Mouse (Mus musculus): Measurements from ENCODE around the gene Fmc1. TPM values are rescaled to one million over a fixed set of nuclear protein-coding genes. Genes with fewer than 3 reads are reported as not detected.
"Not testable (repeated sequence)": the region's sequence is repeated elsewhere in the genome, so short reads cannot be mapped to it uniquely, and the experiment has no call there.

Fmc1 gene
- polyA plus RNA-seq, 1 experiment from 2014 or later, result 193 TPM

DNA sequence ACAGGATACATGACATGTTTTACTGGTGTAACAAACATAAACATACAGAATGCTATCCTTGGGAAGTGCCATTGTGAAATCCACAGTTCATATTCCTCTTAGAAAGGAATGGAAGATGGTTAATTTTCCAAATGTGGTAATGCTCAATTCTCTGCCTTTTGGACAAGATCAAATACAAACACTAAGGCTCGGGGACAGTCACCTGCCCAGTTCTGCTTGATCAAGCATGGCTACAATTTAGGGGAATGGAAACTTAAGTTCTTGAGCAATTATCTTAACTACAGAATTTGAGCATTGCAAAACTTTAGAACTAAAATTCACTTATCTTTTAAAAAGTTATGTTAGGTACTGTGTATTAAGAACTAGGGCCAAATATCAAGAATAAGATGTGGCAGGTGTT is 2.5 kb downstream of the Fmc1 start:
- H3K9ac ChIP-seq, result peak overlapping the region; percentile 75
- H3K4me1 ChIP-seq (replicated peaks), result peaks cover 18% of the 10 kb centered on the region
- H3K27ac ChIP-seq (replicated peaks), result peak overlapping the region; percentile 94
- H3K4me2 ChIP-seq, result peak overlapping the region; percentile 58
- peaks cover 12% of the 10 kb centered on the region for H3K36me3 ChIP-seq
- H3K27me3 ChIP-seq, result no peaks in the 10 kb centered on the region
- peak overlapping the region; percentile 60 for H3K4me3 ChIP-seq
- ATAC-seq (ENCODE audit: low FRiP score, low read depth), result no peak
- 79% methylated on average over 1 of the region's 1 CpGs for WGBS
- no peaks in the 10 kb centered on the region for H3K9me3 ChIP-seq

DNA sequence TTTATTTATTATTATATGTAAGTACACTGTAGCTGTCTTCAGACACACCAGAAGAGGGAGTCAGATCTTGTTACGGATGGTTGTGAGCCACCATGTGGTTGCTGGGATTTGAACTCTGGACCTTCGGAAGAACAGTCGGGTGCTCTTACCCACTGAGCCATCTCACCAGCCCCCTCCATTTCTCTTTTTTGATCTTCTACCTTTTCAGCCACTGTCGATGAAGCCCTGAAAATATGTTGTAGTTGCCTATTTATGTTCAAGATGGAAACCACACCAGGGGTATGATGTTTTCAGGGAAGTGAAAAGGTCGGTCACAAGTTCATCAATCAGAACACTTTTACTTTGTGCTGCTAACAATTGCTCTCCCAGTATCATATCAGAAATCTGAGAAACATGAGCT is 10.8 kb downstream of the Fmc1 start:
- not testable (repeated sequence) for H3K4me1 ChIP-seq (replicated peaks); H3K27ac ChIP-seq (replicated peaks); H3K4me3 ChIP-seq; ATAC-seq (ENCODE audit: low FRiP score, low read depth); H3K9me3 ChIP-seq; H3K9ac ChIP-seq; H3K4me2 ChIP-seq; H3K27me3 ChIP-seq
- H3K36me3 ChIP-seq, result peaks cover 17% of the 10 kb centered on the region
- 98% methylated on average over 5 of the region's 5 CpGs for WGBS

GRCm38 (mm10) chr6:38547005-38547404 is 13.7 kb downstream of the Fmc1 start:
- H3K4me1 ChIP-seq (replicated peaks); H3K36me3 ChIP-seq; H3K27me3 ChIP-seq; H3K9ac ChIP-seq; ATAC-seq (ENCODE audit: low FRiP score, low read depth); H3K4me3 ChIP-seq; H3K9me3 ChIP-seq; H3K27ac ChIP-seq (replicated peaks); H3K4me2 ChIP-seq: not testable (repeated sequence)
- WGBS, result 93% methylated on average over 2 of the region's 2 CpGs

DNA sequence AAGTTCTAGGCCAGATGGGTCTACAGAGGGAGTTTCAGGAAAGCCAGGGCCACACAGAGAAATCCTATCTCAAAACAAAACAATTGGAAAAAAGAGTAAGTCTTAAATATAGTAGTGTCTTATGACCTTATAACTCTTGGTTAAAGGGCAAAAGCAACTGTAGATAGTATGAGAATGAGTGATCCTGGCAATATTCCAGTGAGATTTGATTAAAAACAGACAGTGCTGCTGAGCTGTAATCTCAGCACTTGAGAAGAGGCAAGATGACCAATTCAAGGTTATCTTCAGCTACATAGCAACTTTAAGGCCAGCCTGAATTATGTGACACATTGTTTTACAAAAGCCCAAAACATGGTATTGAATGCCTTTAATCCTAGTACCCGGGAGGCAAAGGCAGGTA is 14.4 kb downstream of the Fmc1 start:
- WGBS, result 84% methylated on average over 1 of the region's 1 CpGs
- ATAC-seq (ENCODE audit: low FRiP score, low read depth), result no peak
- peaks cover 9% of the 10 kb centered on the region for H3K4me1 ChIP-seq (replicated peaks)

DNA sequence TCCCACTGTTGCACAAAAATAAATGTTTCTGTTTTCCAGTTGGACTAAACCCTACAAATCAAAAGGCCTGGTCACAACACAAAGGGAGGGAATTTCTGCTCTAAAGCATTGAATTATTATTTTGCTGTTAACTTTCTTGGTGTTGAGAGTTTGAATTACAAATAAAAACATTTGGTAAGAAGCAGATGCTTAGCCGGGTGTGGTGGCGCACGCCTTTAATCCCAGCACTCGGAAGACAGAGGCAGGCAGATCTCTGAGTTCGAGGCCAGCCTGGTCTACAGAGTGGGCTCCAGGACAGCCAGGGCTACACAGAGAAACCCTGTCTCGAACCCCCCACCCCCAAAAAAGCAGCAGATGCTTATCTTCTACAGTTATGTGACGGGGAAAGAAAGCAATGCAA is 15.3 kb downstream of the Fmc1 start:
- 95% methylated on average over 7 of the region's 7 CpGs for WGBS

More for the DNA sequence above, 14.4 kb downstream of the Fmc1 start:
- no peaks in the 10 kb centered on the region for H3K36me3 ChIP-seq
- H3K4me3 ChIP-seq, result no peak overlapping the region
- no peaks in the 10 kb centered on the region for H3K27me3 ChIP-seq
- no peak overlapping the region for H3K9ac ChIP-seq
- no peaks in the 10 kb centered on the region for H3K9me3 ChIP-seq
- H3K4me2 ChIP-seq, result no peak overlapping the region
- H3K27ac ChIP-seq (replicated peaks), result no peak overlapping the region

GRCm38 (mm10) chr6:38549840-38550239 is 16.5 kb downstream of the Fmc1 start:
- H3K9me3 ChIP-seq; H3K9ac ChIP-seq; ATAC-seq (ENCODE audit: low FRiP score, low read depth); H3K27me3 ChIP-seq; H3K36me3 ChIP-seq: not testable (repeated sequence)
- Histone ChIP-seq H3K4me3 (peak overlapping the region; percentile 85), H3K4me1 (replicated peaks) (peaks cover 23% of the 10 kb centered on the region), H3K4me2 (peak overlapping the region; percentile 71), H3K27ac (replicated peaks) (peak overlapping the region; percentile 100)
- WGBS, result 88% methylated on average over 6 of the region's 6 CpGs

More for the DNA sequence above, 15.3 kb downstream of the Fmc1 start:
- not testable (repeated sequence) for H3K4me2 ChIP-seq; H3K27ac ChIP-seq (replicated peaks); H3K9ac ChIP-seq; H3K27me3 ChIP-seq; H3K36me3 ChIP-seq; H3K4me3 ChIP-seq; H3K9me3 ChIP-seq; ATAC-seq (ENCODE audit: low FRiP score, low read depth)
- peaks cover 12% of the 10 kb centered on the region for H3K4me1 ChIP-seq (replicated peaks)

DNA sequence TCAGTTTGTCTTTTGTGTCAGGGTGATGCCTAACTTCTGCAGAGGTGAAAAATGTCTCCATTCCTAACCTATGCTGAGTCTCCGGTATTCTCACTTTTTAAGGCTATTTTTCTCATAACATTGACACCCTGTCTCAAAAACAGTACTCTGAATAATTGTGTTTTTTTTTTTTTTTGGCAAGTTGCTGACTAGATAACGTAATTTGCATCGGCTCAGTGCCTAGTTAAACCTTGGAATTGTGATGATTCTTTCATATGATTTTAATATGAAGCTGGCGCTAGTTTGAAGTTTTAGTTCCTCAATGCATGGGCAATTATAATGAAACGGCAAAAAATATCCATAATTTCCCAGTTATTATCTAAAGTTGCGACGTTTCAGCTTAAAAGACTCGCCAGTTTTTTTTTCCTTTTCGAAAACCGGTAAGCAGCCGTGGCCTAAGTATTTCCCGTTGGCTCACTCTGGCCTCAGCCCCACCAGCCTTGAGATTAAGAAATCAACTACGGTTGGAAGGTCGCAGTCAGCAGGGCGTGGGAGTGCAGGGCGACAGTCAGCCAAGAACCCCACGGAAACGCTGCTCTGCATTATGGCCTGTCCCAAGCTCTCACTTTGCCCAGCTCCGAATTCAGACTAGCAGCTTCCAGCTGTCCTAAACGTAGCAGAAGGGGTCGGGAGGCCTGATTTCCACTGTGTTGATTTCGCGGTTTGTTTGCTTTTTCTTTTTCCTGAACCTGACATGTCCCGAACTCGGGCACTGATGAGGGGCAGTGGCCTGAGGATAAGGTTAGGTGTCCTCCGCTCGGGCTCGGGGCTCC is 17.2 kb downstream of the Fmc1 start:
- Histone ChIP-seq H3K9ac (peak overlapping the region; percentile 75), H3K9me3 (no peaks in the 10 kb centered on the region), H3K4me2 (peak overlapping the region; percentile 71), H3K4me3 (peak overlapping the region; percentile 85), H3K36me3 (no peaks in the 10 kb centered on the region), H3K27ac (replicated peaks) (peak overlapping the region; percentile 100), H3K27me3 (no peaks in the 10 kb centered on the region), H3K4me1 (replicated peaks) (peaks cover 24% of the 10 kb centered on the region)
- ATAC-seq (ENCODE audit: low FRiP score, low read depth), result peak; percentile 9
- WGBS, result 6% methylated on average over 28 of the region's 28 CpGs

DNA sequence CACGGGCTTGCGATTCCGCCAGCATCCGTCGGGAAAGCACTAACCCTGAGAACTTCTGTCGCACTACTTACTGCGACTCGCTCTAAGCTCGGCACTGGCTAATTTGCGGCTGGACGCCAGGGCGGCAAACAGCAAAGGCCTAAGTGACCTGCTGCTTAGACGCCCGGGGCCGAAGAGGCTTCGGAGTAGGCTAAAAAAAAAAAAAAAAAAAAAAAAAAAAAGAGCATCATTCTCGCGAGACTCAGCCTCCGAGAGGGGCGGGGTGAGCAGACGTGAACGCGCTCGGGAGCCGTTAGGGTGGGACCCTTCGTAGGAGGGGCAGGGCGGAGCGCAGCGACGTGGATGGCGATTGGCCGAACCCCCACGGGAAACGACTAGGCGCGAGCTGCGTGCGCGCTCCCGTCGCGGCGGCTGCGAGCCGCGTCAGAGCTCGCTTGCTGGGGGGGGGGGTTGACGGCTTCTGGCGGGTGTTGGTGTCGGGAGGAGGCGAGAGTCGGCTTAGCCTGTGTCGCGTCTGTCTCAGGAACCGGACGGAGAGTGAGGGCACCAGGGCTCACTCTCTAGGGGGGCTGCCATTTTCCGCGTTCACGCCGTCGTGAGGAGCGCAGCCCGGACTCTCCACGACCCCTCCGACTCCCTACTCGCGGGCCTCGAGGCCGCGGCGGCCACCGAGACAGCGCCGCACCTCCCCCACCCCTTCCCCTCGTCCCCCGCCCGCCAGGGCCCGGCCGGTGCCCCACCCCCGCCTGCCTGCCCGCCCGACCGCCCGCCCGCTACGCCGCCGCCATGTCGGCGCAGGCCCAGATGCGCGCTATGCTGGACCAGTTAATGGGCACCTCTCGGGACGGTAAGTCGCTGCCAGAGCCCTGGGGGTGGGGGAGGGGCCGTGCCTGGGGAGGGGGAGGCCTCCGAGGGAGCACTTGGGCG is 18.0 kb downstream of the Fmc1 start, which contains the start of gene Luc7l2:
TSS of gene Luc7l2 (plus strand) at position 273 of the 927 bp plus-strand sequence.
- under 1% methylated on average over 89 of the region's 98 CpGs for WGBS
- no peaks in the 10 kb centered on the region for H3K27me3 ChIP-seq
- H3K27ac ChIP-seq (replicated peaks), result peak within 1 kb of the TSS; percentile 100
- H3K9me3 ChIP-seq, result no peaks in the 10 kb centered on the region
- peaks cover 30% of the 10 kb centered on the region for H3K4me1 ChIP-seq (replicated peaks)
- peak within 1 kb of the TSS; percentile 85 for H3K4me3 ChIP-seq
- peak within 1 kb of the TSS; percentile 71 for H3K4me2 ChIP-seq
- peak within 1 kb of the TSS; percentile 81 for H3K9ac ChIP-seq
- H3K36me3 ChIP-seq, result no peaks in the 10 kb centered on the region
- peak; percentile 89 for ATAC-seq (ENCODE audit: low FRiP score, low read depth)

DNA sequence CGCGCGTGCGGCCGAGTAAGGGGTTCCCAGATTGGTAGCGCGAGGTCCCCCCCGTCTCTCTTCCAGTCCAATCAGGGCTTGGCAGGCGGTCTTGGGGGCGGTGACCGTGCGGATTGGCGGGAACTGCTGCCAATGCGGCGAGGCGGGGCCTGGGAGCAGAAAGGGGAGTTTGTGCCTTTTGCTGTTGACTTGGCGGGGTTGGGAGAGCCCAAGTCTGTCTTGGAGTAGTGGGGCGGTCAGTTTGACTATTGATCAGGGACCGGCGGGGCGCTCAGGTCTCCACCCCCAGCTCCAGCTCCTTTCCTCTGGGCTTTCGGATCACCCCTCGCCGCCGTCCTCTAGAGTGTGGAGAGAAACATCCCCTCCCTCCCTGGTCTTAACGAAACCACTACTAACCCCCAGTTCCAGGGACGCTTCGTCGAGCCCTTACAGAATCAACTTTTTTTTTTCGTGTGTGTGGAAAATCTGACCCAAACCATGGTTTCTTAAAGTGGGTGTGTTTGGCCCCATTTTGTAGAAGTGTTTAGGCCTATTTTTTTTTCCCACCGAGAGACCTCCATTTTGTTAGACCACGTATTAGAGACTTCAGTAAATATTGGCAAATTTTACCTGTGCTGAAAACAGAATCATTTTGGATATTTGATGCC is 18.8 kb downstream of the Fmc1 start:
- Histone ChIP-seq H3K27ac (replicated peaks) (peak overlapping the region; percentile 100), H3K4me2 (peak overlapping the region; percentile 69), H3K4me1 (replicated peaks) (peaks cover 31% of the 10 kb centered on the region), H3K4me3 (peak overlapping the region; percentile 85), H3K9me3 (no peaks in the 10 kb centered on the region), H3K27me3 (no peaks in the 10 kb centered on the region), H3K9ac (peak overlapping the region; percentile 81), H3K36me3 (no peaks in the 10 kb centered on the region)
- 0% methylated on average over 32 of the region's 32 CpGs for WGBS
- ATAC-seq (ENCODE audit: low FRiP score, low read depth), result peak; percentile 95

GRCm38 (mm10) chr6:38552636-38553000 is 19.3 kb downstream of the Fmc1 start:
- Histone ChIP-seq H3K4me3 (peak overlapping the region; percentile 85), H3K36me3 (no peaks in the 10 kb centered on the region; the same call in 1 of the 2 replicates), H3K4me1 (replicated peaks) (peaks cover 31% of the 10 kb centered on the region), H3K27me3 (no peaks in the 10 kb centered on the region), H3K9me3 (no peaks in the 10 kb centered on the region), H3K9ac (peak overlapping the region; percentile 81), H3K4me2 (peak overlapping the region; percentile 69), H3K27ac (replicated peaks) (no peak overlapping the region)
- ATAC-seq (ENCODE audit: low FRiP score, low read depth), result no peak
- WGBS, result 27% methylated on average over 5 of the region's 5 CpGs

- no peaks in the 10 kb centered on the region for H3K4me1 ChIP-seq (replicated peaks)
- peaks cover 32% of the 10 kb centered on the region for H3K36me3 ChIP-seq
- no peaks in the 10 kb centered on the region for H3K27me3 ChIP-seq
- no peak overlapping the region for H3K27ac ChIP-seq (replicated peaks)
- 84% methylated on average over 2 of the region's 2 CpGs for WGBS
- no peak for ATAC-seq (ENCODE audit: low FRiP score, low read depth)
- no peak overlapping the region for H3K4me2 ChIP-seq
- H3K9ac ChIP-seq, result no peak overlapping the region
- no peaks in the 10 kb centered on the region for H3K9me3 ChIP-seq
- H3K4me3 ChIP-seq, result no peak overlapping the region
These were observed 42.8 kb downstream of the Fmc1 start for GRCm38 (mm10) chr6:38576096-38576495.
